In the genomic region with DNA sequence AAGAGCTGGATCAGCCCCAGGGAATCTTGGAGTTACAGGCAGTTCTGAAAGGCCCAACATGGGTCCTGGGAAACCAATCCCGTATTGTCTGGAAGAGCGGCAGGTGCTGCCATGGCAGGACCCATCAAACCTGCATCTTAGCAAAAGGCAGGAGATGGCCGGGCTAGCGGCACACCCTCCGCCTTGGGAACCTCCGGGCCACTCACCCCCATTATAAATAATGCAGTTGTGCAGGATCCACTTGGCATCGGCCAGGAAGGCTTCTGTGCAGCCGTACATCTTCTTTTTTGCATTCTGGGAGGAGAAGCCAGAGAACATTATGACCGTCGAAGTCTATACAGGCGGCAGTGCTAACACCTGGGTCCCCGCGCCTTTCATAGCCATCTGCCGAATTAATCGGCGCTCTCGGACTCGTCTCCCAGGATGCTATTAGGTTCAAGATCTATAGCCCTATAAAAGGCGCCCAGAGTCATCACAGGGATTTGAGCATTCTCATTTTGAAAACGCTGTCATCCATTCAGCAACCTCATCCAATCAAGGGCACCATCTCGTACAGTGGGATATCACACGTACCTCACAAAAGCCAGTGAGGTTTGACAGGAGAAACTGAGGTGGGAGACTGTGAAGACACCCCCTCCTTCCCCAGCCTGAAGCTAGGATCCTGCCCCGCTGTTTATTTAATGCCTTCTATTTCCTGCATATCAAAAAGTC, we compare ENCODE assay signal across 18 mouse cellular contexts.
DNase-seq lines count a peak whose midpoint lies in the region; ATAC-seq and TF ChIP-seq lines count a peak whose summit lies in the region.
"Had no signal": no experiment of that assay in that cellular context is flagged by ENCODE, and none has a peak within 500 bp of the region (broad histone marks: within the 10 kb centered on the region; RNA-seq: fewer than 3 reads in every experiment).

No protein-coding gene starts in this region.

- no peak for ATAC-seq in embryonic facial prominence, embryonic 15.5 days (ENCODE audit: insufficient number of reproducible peaks, low FRiP score, low TSS enrichment, low read depth)
- peak; percentile 72 for ATAC-seq in hindbrain, embryonic 13.5 days (ENCODE audit: low FRiP score)
- peak; percentile 85 for ATAC-seq in neural tube, embryonic 13.5 days (ENCODE audit: low read depth)
- ATAC-seq in monocyte, adult 5-6 weeks (replicated peaks; ENCODE audit: insufficient number of reproducible peaks, low FRiP score, low TSS enrichment, poor library complexity, severe bottlenecking): no peak
- ATAC-seq: inflammation-experienced regulatory T-cells, adult 6 months had no signal

- TF ChIP-seq CTCF in layer of hippocampus, adult 2 months (conservative IDR thresholded peaks at IDR 0.05): no peak

- WGBS in embryonic facial prominence, embryonic 15.5 days: 82% methylated on average over 23 of the region's 23 CpGs
- 52% methylated on average over 23 of the region's 23 CpGs for WGBS in hindbrain, embryonic 13.5 days
- 30% methylated on average over 23 of the region's 23 CpGs for WGBS in neural tube, embryonic 13.5 days

- no peak overlapping the region for H3K4me3 ChIP-seq in layer of hippocampus, adult 2 months
- no peak overlapping the region for H3K4me3 ChIP-seq in embryonic facial prominence, embryonic 15.5 days (replicated peaks)
- H3K4me3 ChIP-seq in hindbrain, embryonic 13.5 days: no peak overlapping the region
- H3K4me3 ChIP-seq in neural tube, embryonic 13.5 days: no peak overlapping the region
- H3K4me3 ChIP-seq: heart, embryonic 15.5 days; limb, embryonic 10.5 days; myocyte; stomach, embryonic 15.5 days had no signal

- H3K36me3 ChIP-seq in embryonic facial prominence, embryonic 15.5 days: peaks cover 87% of the 10 kb centered on the region
- peaks cover 94% of the 10 kb centered on the region for H3K36me3 ChIP-seq in hindbrain, embryonic 13.5 days
- peaks cover 88% of the 10 kb centered on the region for H3K36me3 ChIP-seq in neural tube, embryonic 13.5 days

- no peak overlapping the region for H3K9ac ChIP-seq in embryonic facial prominence, embryonic 15.5 days
- no peak overlapping the region for H3K9ac ChIP-seq in hindbrain, embryonic 13.5 days
- no peak overlapping the region for H3K9ac ChIP-seq in neural tube, embryonic 13.5 days
- H3K9ac ChIP-seq: heart, embryonic 15.5 days; liver, embryonic 14.5 days; stomach, embryonic 15.5 days had no signal

- no peak for DNase-seq in layer of hippocampus, adult 2 months (ENCODE audit: low spot score in 2 of 2)
- no peak for DNase-seq in layer of hippocampus, postnatal 25 days (ENCODE audit: extremely low spot score in 1 of 2, low spot score in 1 of 2)
- DNase-seq in yolk sac, embryonic 10.5 days (ENCODE audit: low spot score): no peak
- DNase-seq in frontal cortex, postnatal 14 days (ENCODE audit: low spot score in 2 of 2): no peak
- DNase-seq: adrenal gland, adult 2 months; cerebellum, adult 9-11 months had no signal

- peak overlapping the region; percentile 75 for H3K27ac ChIP-seq in layer of hippocampus, adult 2 months
- H3K27ac ChIP-seq in embryonic facial prominence, embryonic 15.5 days (replicated peaks): peak overlapping the region; percentile 41
- peak overlapping the region; percentile 83 for H3K27ac ChIP-seq in hindbrain, embryonic 13.5 days
- peak overlapping the region; percentile 84 for H3K27ac ChIP-seq in neural tube, embryonic 13.5 days (replicated peaks)
- H3K27ac ChIP-seq: heart, embryonic 15.5 days; kidney, postnatal 0 days; limb, embryonic 10.5 days; liver, embryonic 14.5 days; macrophage; stomach, embryonic 15.5 days had no signal

- H3K4me1 ChIP-seq in embryonic facial prominence, embryonic 15.5 days: peaks cover 21% of the 10 kb centered on the region
- H3K4me1 ChIP-seq in hindbrain, embryonic 13.5 days (replicated peaks): peaks cover 35% of the 10 kb centered on the region
- peaks cover 38% of the 10 kb centered on the region for H3K4me1 ChIP-seq in neural tube, embryonic 13.5 days (replicated peaks)
- H3K4me1 ChIP-seq: limb, embryonic 10.5 days; stomach, embryonic 15.5 days had no signal

- no peak overlapping the region for H3K4me2 ChIP-seq in embryonic facial prominence, embryonic 15.5 days (replicated peaks)
- no peak overlapping the region for H3K4me2 ChIP-seq in hindbrain, embryonic 13.5 days
- no peak overlapping the region; the same call in 1 of the 2 replicates for H3K4me2 ChIP-seq in neural tube, embryonic 13.5 days
- H3K4me2 ChIP-seq: heart, embryonic 15.5 days; stomach, embryonic 15.5 days had no signal

- H3K9me3 ChIP-seq in embryonic facial prominence, embryonic 15.5 days (replicated peaks): no peaks in the 10 kb centered on the region
- H3K9me3 ChIP-seq in hindbrain, embryonic 13.5 days: no peaks in the 10 kb centered on the region
- no peaks in the 10 kb centered on the region for H3K9me3 ChIP-seq in neural tube, embryonic 13.5 days
- H3K9me3 ChIP-seq: heart, embryonic 15.5 days; limb, embryonic 10.5 days; stomach, embryonic 15.5 days had no signal

- H3K27me3 ChIP-seq in embryonic facial prominence, embryonic 15.5 days: no peaks in the 10 kb centered on the region
- H3K27me3 ChIP-seq in hindbrain, embryonic 13.5 days: no peaks in the 10 kb centered on the region
- no peaks in the 10 kb centered on the region for H3K27me3 ChIP-seq in neural tube, embryonic 13.5 days
- H3K27me3 ChIP-seq: heart, embryonic 15.5 days; stomach, embryonic 15.5 days had no signal

Comparison
In these comparisons a context has a peak if more than half of its experiments do, and no peak if none do; other contexts are left out.
1. ATAC-seq: peak in hindbrain, embryonic 13.5 days (single experiment) and neural tube, embryonic 13.5 days (single experiment); none in embryonic facial prominence, embryonic 15.5 days (single experiment) and monocyte, adult 5-6 weeks (single experiment).
2. Peak in every context shown above with its lines, with median percentiles within 50 percentile points of each other: H3K27ac ChIP-seq.